Mouse (Mus musculus): ENCODE data around the gene Acbd7. TPM values are rescaled to one million over a fixed set of nuclear protein-coding genes. Genes with fewer than 3 reads are reported as not detected.
A peak's percentile ranks its signal among the peaks of the same experiment; 100 is the strongest.

Gene Acbd7
- polyA plus RNA-seq, 1 experiment from 2014 or later, result 1.1 TPM

DNA sequence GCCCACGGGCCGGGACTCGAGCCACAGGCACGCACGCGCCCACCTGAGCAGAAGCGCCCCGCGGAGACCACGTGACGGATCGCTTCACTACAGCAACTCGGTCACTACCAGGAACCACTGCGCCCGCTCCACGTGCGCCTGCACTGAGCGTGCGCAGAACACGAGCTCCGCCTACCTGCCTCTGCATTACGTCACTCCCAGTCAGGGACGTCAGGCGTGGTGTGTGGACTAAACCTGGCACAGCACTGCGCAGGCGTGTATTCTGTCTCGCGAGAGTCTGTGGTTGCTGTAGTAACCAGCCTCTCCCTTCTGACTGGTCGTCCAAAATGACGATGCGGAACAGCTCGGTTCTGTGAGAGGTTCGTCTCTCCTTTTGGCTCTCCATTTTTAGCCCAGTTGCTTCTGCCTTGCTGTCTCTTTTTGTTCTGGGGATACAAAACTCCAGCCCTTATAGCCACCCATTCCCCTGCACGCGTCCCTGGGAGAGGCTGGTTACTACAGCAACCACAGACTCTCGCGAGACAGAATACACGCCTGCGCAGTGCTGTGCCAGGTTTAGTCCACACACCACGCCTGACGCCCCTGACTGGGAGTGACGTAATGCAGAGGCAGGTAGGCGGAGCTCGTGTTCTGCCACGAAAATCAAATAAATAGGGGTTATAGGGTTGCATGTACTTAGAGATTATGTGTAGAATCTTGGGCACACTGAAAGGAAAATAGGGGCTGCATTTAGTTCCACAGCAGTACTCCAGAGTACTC lies 3.3 kb upstream of the Acbd7 start, which contains the start of gene Rpp38:
Gene Rpp38 (minus strand): TSS at position 160 of the 759 bp plus-strand sequence.
- under 1% methylated on average over 45 of the region's 45 CpGs for WGBS
- Histone ChIP-seq H3K4me3 (peak within 1 kb of the TSS; percentile 65), H3K4me1 (peaks cover 21% of the 10 kb centered on the region), H3K9me3 (no peaks in the 10 kb centered on the region), H3K4me2 (replicated peaks) (peak within 1 kb of the TSS; percentile 68), H3K36me3 (peaks cover 11% of the 10 kb centered on the region), H3K27me3 (replicated peaks) (no peaks in the 10 kb centered on the region), H3K9ac (peak within 1 kb of the TSS; percentile 64), H3K27ac (0 out of 2 replicates have a peak within 1 kb of the TSS, but pooled peaks have one; percentile 26)
- peak; percentile 99 for ATAC-seq (ENCODE audit: low FRiP score, low read depth)

DNA sequence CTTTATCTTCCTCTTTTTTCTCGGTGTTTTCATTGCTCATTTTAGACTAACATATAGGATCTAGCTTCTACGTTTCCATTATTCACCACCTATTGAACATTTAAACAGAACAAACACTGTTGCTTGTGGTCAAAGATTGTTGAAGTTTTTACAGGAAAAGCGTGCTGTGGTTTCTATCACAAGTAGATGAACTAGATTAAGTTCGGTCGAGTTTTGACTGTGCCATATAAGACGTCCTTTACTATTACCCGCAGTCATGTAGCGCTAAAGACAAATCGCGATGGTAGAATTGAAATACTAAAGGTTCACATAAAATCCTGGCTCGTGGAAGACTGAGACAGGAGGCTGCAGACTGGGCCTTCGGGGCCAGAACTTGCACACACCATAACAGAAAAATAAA lies 2.2 kb upstream of the Acbd7 start:
- peaks cover 3% of the 10 kb centered on the region; the same call in 1 of the 2 replicates for H3K36me3 ChIP-seq
- peaks cover 21% of the 10 kb centered on the region for H3K4me1 ChIP-seq
- no peak overlapping the region for H3K4me3 ChIP-seq
- H3K27me3 ChIP-seq (replicated peaks), result no peaks in the 10 kb centered on the region
- no peaks in the 10 kb centered on the region for H3K9me3 ChIP-seq
- H3K4me2 ChIP-seq (replicated peaks), result no peak overlapping the region
- H3K27ac ChIP-seq, result no peak overlapping the region
- ATAC-seq (ENCODE audit: low FRiP score, low read depth), result no peak
- H3K9ac ChIP-seq, result no peak overlapping the region
- WGBS, result 91% methylated on average over 12 of the region's 12 CpGs

- Histone ChIP-seq H3K27me3 (replicated peaks) (no peaks in the 10 kb centered on the region), H3K9me3 (0 out of 2 replicates have a peak, but pooled peaks cover 4% of the 10 kb centered on the region), H3K36me3 (no peaks in the 10 kb centered on the region), H3K4me3 (no peak overlapping the region), H3K4me1 (no peaks in the 10 kb centered on the region), H3K9ac (no peak overlapping the region), H3K27ac (no peak overlapping the region), H3K4me2 (replicated peaks) (no peak overlapping the region)
- WGBS, result 85% methylated on average over 4 of the region's 4 CpGs
- ATAC-seq (ENCODE audit: low FRiP score, low read depth), result no peak
Observed at GRCm38 (mm10) chr2:3348422-3348821, 12.5 kb downstream of the Acbd7 start.

- H3K9ac ChIP-seq, result no peak overlapping the region
- no peak overlapping the region for H3K27ac ChIP-seq
- no peaks in the 10 kb centered on the region for H3K36me3 ChIP-seq
- ATAC-seq (ENCODE audit: low FRiP score, low read depth), result no peak
- WGBS, result 23% methylated on average over 3 of the region's 3 CpGs
- H3K4me2 ChIP-seq (replicated peaks), result no peak overlapping the region
- no peaks in the 10 kb centered on the region for H3K27me3 ChIP-seq (replicated peaks)
- 0 out of 2 replicates have a peak, but pooled peaks cover 4% of the 10 kb centered on the region for H3K9me3 ChIP-seq
- no peaks in the 10 kb centered on the region for H3K4me1 ChIP-seq
- H3K4me3 ChIP-seq, result no peak overlapping the region
Observed at GRCm38 (mm10) chr2:3348919-3349318, 13.0 kb downstream of the Acbd7 start.

GRCm38 (mm10) chr2:3353160-3353559 lies 17.2 kb downstream of the Acbd7 start:
- Histone ChIP-seq H3K4me3 (no peak overlapping the region), H3K36me3 (no peaks in the 10 kb centered on the region), H3K27ac (no peak overlapping the region), H3K4me2 (replicated peaks) (no peak overlapping the region), H3K4me1 (no peaks in the 10 kb centered on the region), H3K27me3 (replicated peaks) (no peaks in the 10 kb centered on the region), H3K9me3 (0 out of 2 replicates have a peak, but pooled peaks cover 4% of the 10 kb centered on the region), H3K9ac (no peak overlapping the region)
- ATAC-seq (ENCODE audit: low FRiP score, low read depth), result no peak

GRCm38 (mm10) chr2:3355793-3356192 lies 19.8 kb downstream of the Acbd7 start:
- Histone ChIP-seq H3K4me2 (replicated peaks) (no peak overlapping the region), H3K9me3 (0 out of 2 replicates have a peak, but pooled peaks cover 4% of the 10 kb centered on the region), H3K9ac (no peak overlapping the region), H3K36me3 (no peaks in the 10 kb centered on the region), H3K27me3 (replicated peaks) (no peaks in the 10 kb centered on the region), H3K27ac (no peak overlapping the region), H3K4me1 (no peaks in the 10 kb centered on the region), H3K4me3 (no peak overlapping the region)
- no peak for ATAC-seq (ENCODE audit: low FRiP score, low read depth)
- 94% methylated on average over 8 of the region's 8 CpGs for WGBS

DNA sequence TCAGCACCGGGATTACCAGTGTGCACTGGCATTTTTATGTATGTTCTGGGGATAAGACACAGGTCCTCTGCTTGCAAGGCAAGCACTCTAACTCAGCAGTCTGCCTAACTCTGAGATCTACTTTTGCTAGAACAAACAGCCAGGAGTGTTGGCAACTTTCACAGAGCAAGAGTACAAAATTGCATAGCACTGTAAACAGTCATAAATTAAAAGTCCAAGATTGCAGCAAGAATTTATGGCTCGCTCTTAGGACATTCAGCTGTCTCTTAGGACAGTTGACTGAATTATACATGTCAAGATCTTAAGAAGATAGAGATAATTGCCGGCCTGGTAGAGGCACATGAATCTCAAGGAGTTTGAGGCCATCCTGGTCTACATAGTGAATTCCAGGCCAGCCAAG lies 20.3 kb downstream of the Acbd7 start:
- H3K27ac ChIP-seq, result no peak overlapping the region
- 79% methylated on average over 3 of the region's 3 CpGs for WGBS
- no peak overlapping the region for H3K4me3 ChIP-seq
- no peaks in the 10 kb centered on the region for H3K27me3 ChIP-seq (replicated peaks)
- 0 out of 2 replicates have a peak, but pooled peaks cover 4% of the 10 kb centered on the region for H3K9me3 ChIP-seq
- no peaks in the 10 kb centered on the region for H3K36me3 ChIP-seq
- H3K4me2 ChIP-seq (replicated peaks), result no peak overlapping the region
- H3K9ac ChIP-seq, result no peak overlapping the region
- ATAC-seq (ENCODE audit: low FRiP score, low read depth), result no peak
- no peaks in the 10 kb centered on the region for H3K4me1 ChIP-seq

- Histone ChIP-seq H3K36me3 (no peaks in the 10 kb centered on the region), H3K4me3 (no peak overlapping the region), H3K27ac (no peak overlapping the region), H3K4me1 (no peaks in the 10 kb centered on the region), H3K4me2 (replicated peaks) (no peak overlapping the region), H3K27me3 (replicated peaks) (no peaks in the 10 kb centered on the region), H3K9me3 (no peaks in the 10 kb centered on the region), H3K9ac (no peak overlapping the region)
- no peak for ATAC-seq (ENCODE audit: low FRiP score, low read depth)
- 77% methylated on average over 3 of the region's 3 CpGs for WGBS
Observed at GRCm38 (mm10) chr2:3357887-3358286, 21.9 kb downstream of the Acbd7 start.

DNA sequence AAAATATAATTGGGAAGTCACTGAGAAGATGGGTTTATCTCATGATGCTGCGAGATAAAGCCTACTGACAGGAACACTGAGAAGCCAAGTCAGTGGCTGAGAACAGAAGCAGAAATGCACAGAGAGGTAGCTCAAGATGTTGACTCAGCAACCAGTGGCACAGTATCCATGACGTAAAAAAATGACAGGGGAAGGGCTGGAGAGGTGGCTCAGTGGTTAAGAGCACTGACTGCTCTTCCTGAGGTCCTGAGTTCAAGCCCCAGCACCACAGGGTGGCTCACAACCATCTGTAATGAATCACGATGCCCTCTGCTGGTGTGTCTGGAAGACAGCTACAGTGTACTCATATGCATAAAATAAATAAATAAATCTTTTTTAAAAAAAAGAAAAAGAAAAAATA lies 25.1 kb downstream of the Acbd7 start:
- H3K4me1 ChIP-seq, result no peaks in the 10 kb centered on the region
- H3K27me3 ChIP-seq (replicated peaks), result no peaks in the 10 kb centered on the region
- H3K9me3 ChIP-seq, result no peaks in the 10 kb centered on the region
- 86% methylated on average over 3 of the region's 3 CpGs for WGBS
- no peaks in the 10 kb centered on the region for H3K36me3 ChIP-seq
- no peak overlapping the region for H3K9ac ChIP-seq
- no peak for ATAC-seq (ENCODE audit: low FRiP score, low read depth)
- no peak overlapping the region for H3K4me3 ChIP-seq
- no peak overlapping the region for H3K27ac ChIP-seq
- H3K4me2 ChIP-seq (replicated peaks), result no peak overlapping the region

GRCm38 (mm10) chr2:3365127-3365526 lies 29.2 kb downstream of the Acbd7 start:
- no peaks in the 10 kb centered on the region for H3K9me3 ChIP-seq
- H3K27ac ChIP-seq, result no peak overlapping the region
- H3K4me3 ChIP-seq, result no peak overlapping the region
- H3K9ac ChIP-seq, result no peak overlapping the region
- H3K36me3 ChIP-seq, result no peaks in the 10 kb centered on the region
- 79% methylated on average over 4 of the region's 4 CpGs for WGBS
- no peaks in the 10 kb centered on the region for H3K4me1 ChIP-seq
- ATAC-seq (ENCODE audit: low FRiP score, low read depth), result no peak
- H3K4me2 ChIP-seq (replicated peaks), result no peak overlapping the region
- H3K27me3 ChIP-seq (replicated peaks), result no peaks in the 10 kb centered on the region

- Histone ChIP-seq H3K4me3 (no peak overlapping the region), H3K4me1 (no peaks in the 10 kb centered on the region), H3K27me3 (replicated peaks) (no peaks in the 10 kb centered on the region), H3K27ac (no peak overlapping the region), H3K9ac (no peak overlapping the region), H3K36me3 (no peaks in the 10 kb centered on the region), H3K4me2 (replicated peaks) (no peak overlapping the region), H3K9me3 (no peaks in the 10 kb centered on the region)
- no peak for ATAC-seq (ENCODE audit: low FRiP score, low read depth)
- 89% methylated on average over 6 of the region's 6 CpGs for WGBS
Observed at GRCm38 (mm10) chr2:3387105-3387860, 51.3 kb downstream of the Acbd7 start.
